Mouse (Mus musculus) heart, postnatal 0 days (tissue): Measurements from ENCODE around the gene Ppil6. TPM values are rescaled to one million over a fixed set of nuclear protein-coding genes. Genes with fewer than 3 reads are reported as not detected.
A peak's percentile ranks its signal among the peaks of the same experiment; 100 is the strongest.

Source experiments
- ATAC-seq: fragments of 200-750 bp; cut with Nextera tagmentation; 2 replicates; pipeline ENCODE4 v1.8.0; 2017; ENCODE audit warnings: low read depth, moderate number of reproducible peaks, moderate library complexity; ENCODE audit not compliant: insufficient read depth
- DNase-seq: peaks from one replicate; pipeline ENCODE4 v3.0.0-alpha.2; 2016; ENCODE audit warnings: low spot score
- H3K27ac ChIP-seq: fragments of 300-500 bp; sonication (generic); 2 replicates; pipeline ENCODE4 v1.5.1; 2014; ENCODE audit warnings: low read depth, mild to moderate bottlenecking
- H3K27me3 ChIP-seq: fragments of 300-500 bp; sonication (generic); 2 replicates; pipeline ENCODE4 v1.6.1; 2014; ENCODE audit warnings: low read length, mixed read lengths; ENCODE audit not compliant: control insufficient read depth, insufficient read depth
- H3K36me3 ChIP-seq: fragments of 300-500 bp; sonication (generic); replicated peaks from 2 replicates; pipeline ENCODE4 v1.6.1; 2014; ENCODE audit warnings: low read length, mixed read lengths; ENCODE audit not compliant: control insufficient read depth, insufficient read depth
- H3K4me1 ChIP-seq: fragments of 300-500 bp; sonication (generic); 2 replicates; pipeline ENCODE4 v1.6.1; 2014; ENCODE audit warnings: antibody characterized with exemption; ENCODE audit not compliant: control insufficient read depth, insufficient read depth
- H3K4me2 ChIP-seq: fragments of 300-500 bp; sonication (generic); 2 replicates; pipeline ENCODE4 v1.6.1; 2014; ENCODE audit warnings: low read depth, mild to moderate bottlenecking, low read length, moderate library complexity
- H3K4me3 ChIP-seq: fragments of 300-500 bp; sonication (generic); 2 replicates; pipeline ENCODE4 v1.5.1; 2014; ENCODE audit warnings: low read depth, low read length
- H3K9ac ChIP-seq: fragments of 300-500 bp; sonication (generic); replicated peaks from 2 replicates; pipeline ENCODE4 v1.6.1; 2014; ENCODE audit warnings: low read depth, low read length, mixed read lengths
- H3K9me3 ChIP-seq: fragments of 300-500 bp; sonication (generic); replicated peaks from 2 replicates; pipeline ENCODE4 v1.6.1; 2016; ENCODE audit warnings: low read length; ENCODE audit not compliant: control insufficient read depth
- CTCF ChIP-seq: IDR thresholded peaks from 2 replicates; pipeline ENCODE4 v1.5.1; 2016; ENCODE audit warnings: antibody characterized with exemption, control low read depth, low read depth
- EP300 ChIP-seq: IDR thresholded peaks from 2 replicates; pipeline ENCODE4 v1.6.1; 2016; ENCODE audit warnings: antibody characterized with exemption, low read depth
- WGBS: fragments of 180-500 bp; shearing (Covaris S2); extraction: QIAGEN DNeasy Blood & Tissue Kit; methylation state at CpG from one replicate; pipeline ENCODE4 v1.1.7; 2014; 5-methylcytosine and 5-hydroxymethylcytosine counted together
- polyA plus RNA-seq: library from polyadenylated mRNA; unstranded; fragments of >200 nt; fragmentation: Nextera tagmentation; extraction: Ambion mirVana; gene quantifications from 2 replicates; pipeline ENCODE4 v1.2.1, GENCODE M21; 2015
- total RNA-seq: library from RNA; depleted of rRNA; stranded (reverse); fragments of >200 nt; gene quantifications from 2 replicates; pipeline ENCODE4 v1.2.3, GENCODE M21; 2014; ENCODE audit warnings: low replicate concordance

The Ppil6 gene
- total and polyA plus RNA-seq, 2 experiments from 2014 or later: 5.9 TPM; not detected in 1

GRCm38 (mm10) chr10:41552319-41552718, 62.1 kb downstream of the Ppil6 start:
- Histone ChIP-seq H3K4me1 (peaks cover 8% of the 10 kb centered on the region; the same call in 1 of the 2 replicates), H3K9ac (no peak overlapping the region), H3K27me3 (no peaks in the 10 kb centered on the region), H3K36me3 (no peaks in the 10 kb centered on the region), H3K4me2 (no peak overlapping the region), H3K27ac (0 out of 2 replicates have a peak overlapping the region, but pooled peaks have one; percentile 0), H3K9me3 (peaks cover 9% of the 10 kb centered on the region), H3K4me3 (no peak overlapping the region)
- DNase-seq (no peak), ATAC-seq (no peak)
- WGBS: 57% methylated on average over 3 of the region's 3 CpGs
- TF ChIP-seq CTCF: no peak

GRCm38 (mm10) chr10:41552847-41553589, 62.8 kb downstream of the Ppil6 start:
- Histone ChIP-seq H3K4me3 (no peak overlapping the region), H3K27me3 (no peaks in the 10 kb centered on the region), H3K4me2 (no peak overlapping the region), H3K9ac (no peak overlapping the region), H3K4me1 (peaks cover 8% of the 10 kb centered on the region; the same call in 1 of the 2 replicates), H3K27ac (peak overlapping the region; percentile 68), H3K36me3 (no peaks in the 10 kb centered on the region), H3K9me3 (peaks cover 9% of the 10 kb centered on the region)
- DNase-seq (no peak), ATAC-seq (peak; percentile 53)
- TF ChIP-seq CTCF: no peak
- no peak for TF ChIP-seq EP300
- whole genome bisulfite sequencing: 35% methylated on average over 14 of the region's 14 CpGs

- no peak overlapping the region for H3K9ac ChIP-seq
- peaks cover 9% of the 10 kb centered on the region for H3K9me3 ChIP-seq
- no peak overlapping the region for H3K4me2 ChIP-seq
- ATAC-seq (no peak), DNase-seq (no peak)
- no peaks in the 10 kb centered on the region for H3K36me3 ChIP-seq
- TF ChIP-seq EP300 (no peak), CTCF (no peak)
- H3K4me3 ChIP-seq: no peak overlapping the region
- 73% methylated on average over 4 of the region's 4 CpGs for WGBS
- peaks cover 8% of the 10 kb centered on the region; the same call in 1 of the 2 replicates for H3K4me1 ChIP-seq
- H3K27me3 ChIP-seq: no peaks in the 10 kb centered on the region
- H3K27ac ChIP-seq: no peak overlapping the region; the same call in 1 of the 2 replicates
These were observed 63.5 kb downstream of the Ppil6 start for GRCm38 (mm10) chr10:41553711-41554110.

- no peak for ATAC-seq
- H3K27me3 ChIP-seq: no peaks in the 10 kb centered on the region
- H3K27ac ChIP-seq: no peak overlapping the region
- TF ChIP-seq CTCF (no peak), EP300 (no peak)
- DNase-seq: no peak
- H3K4me3 ChIP-seq: no peak overlapping the region
- H3K4me2 ChIP-seq: no peak overlapping the region
- 81% methylated on average over 3 of the region's 3 CpGs for WGBS
- no peak overlapping the region for H3K9ac ChIP-seq
- H3K9me3 ChIP-seq: peaks cover 4% of the 10 kb centered on the region; the same call in 1 of the 2 replicates
- no peaks in the 10 kb centered on the region for H3K36me3 ChIP-seq
- peaks cover 8% of the 10 kb centered on the region; the same call in 1 of the 2 replicates for H3K4me1 ChIP-seq
These were observed 64.8 kb downstream of the Ppil6 start for GRCm38 (mm10) chr10:41555081-41555480.

- no peak overlapping the region for H3K4me2 ChIP-seq
- WGBS: 98% methylated on average over 1 of the region's 1 CpGs
- peaks cover 4% of the 10 kb centered on the region; the same call in 1 of the 2 replicates for H3K4me1 ChIP-seq
- ATAC-seq (no peak), DNase-seq (no peak)
- H3K27me3 ChIP-seq: no peaks in the 10 kb centered on the region
- no peak overlapping the region for H3K4me3 ChIP-seq
- H3K9ac ChIP-seq: no peak overlapping the region
- peaks cover 8% of the 10 kb centered on the region; the same call in 1 of the 2 replicates for H3K9me3 ChIP-seq
- TF ChIP-seq EP300 (no peak), CTCF (no peak)
- H3K27ac ChIP-seq: no peak overlapping the region
- no peaks in the 10 kb centered on the region for H3K36me3 ChIP-seq
These were observed 68.2 kb downstream of the Ppil6 start for GRCm38 (mm10) chr10:41558401-41558800.
